Mouse (Mus musculus): ENCODE results near the gene Lrch1. TPM values are rescaled to one million over a fixed set of nuclear protein-coding genes. Genes with fewer than 3 reads are reported as not detected.

Lrch1 gene
- total RNA-seq, 1 experiment = 3.3 TPM

DNA sequence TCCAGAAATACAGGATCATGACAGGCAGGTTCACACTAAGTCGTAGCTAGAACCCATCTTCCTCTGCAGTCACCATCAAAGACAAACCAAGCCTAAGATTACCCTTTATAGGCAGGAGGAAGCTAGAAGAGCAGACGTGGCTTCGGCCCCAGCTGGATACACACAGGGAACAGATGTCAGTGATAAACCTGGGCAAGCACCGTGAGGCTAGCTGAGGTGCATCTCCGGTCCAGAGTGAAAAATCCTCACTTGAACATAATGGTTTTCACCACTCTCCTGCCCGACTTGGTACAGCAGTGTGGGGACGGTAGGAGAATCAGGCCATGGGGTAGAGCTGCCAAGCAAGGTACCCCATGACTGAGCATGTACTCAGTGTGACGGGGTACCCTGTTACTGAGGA lies 38.7 kb downstream of the Lrch1 start:
- no peak overlapping the region for H3K4me3 ChIP-seq (ENCODE audit: insufficient read depth in 1 of 2, low read depth in 1 of 2, low read length in 2 of 2, poor library complexity in 1 of 2, severe bottlenecking in 1 of 2)
- H3K9ac ChIP-seq (ENCODE audit: insufficient read depth, low read depth, low read length, poor library complexity, severe bottlenecking) = no peak overlapping the region
- H3K9me3 ChIP-seq (ENCODE audit: control insufficient read depth, insufficient read depth, low read depth, low read length) = no peaks in the 10 kb centered on the region
- H3K36me3 ChIP-seq (ENCODE audit: control insufficient read depth, insufficient read depth, low read length, poor library complexity, severe bottlenecking) = no peaks in the 10 kb centered on the region; the same call in 1 of the 2 replicates
- H3K27ac ChIP-seq (ENCODE audit: insufficient read depth, low read depth, low read length, poor library complexity, severe bottlenecking) = no peak overlapping the region
- in situ Hi-C loops (cut with MboI; ENCODE audit: low sequenced_read_pairs in 2 of 2, unreplicated experiment in 2 of 2) = no loop called here
- no peak for DNase-seq (ENCODE audit: low read depth, low spot score)
- no peak for TF ChIP-seq CHD2 (IDR thresholded peaks at IDR 0.05; ENCODE audit: low read depth, low read length)
- no peak for TF ChIP-seq ZC3H11A (IDR thresholded peaks at IDR 0.05; ENCODE audit: borderline replicate concordance, low read depth, low read length)
- no peak for TF ChIP-seq HCFC1 (IDR thresholded peaks at IDR 0.05; ENCODE audit: borderline replicate concordance, insufficient read depth, low read length)
- TF ChIP-seq ZNF384 (IDR thresholded peaks at IDR 0.05; ENCODE audit: low read depth, low read length) = no peak
- no peak for TF ChIP-seq MAFK (IDR thresholded peaks at IDR 0.05; ENCODE audit: insufficient read depth, low read depth, low read length)
- peaks cover 1 to 6% of the 10 kb centered on the region in 2 experiments for H3K4me1 ChIP-seq (ENCODE audit: control insufficient read depth in 2 of 2, insufficient read depth in 2 of 2, low read length in 2 of 2, poor library complexity in 1 of 2)

DNA sequence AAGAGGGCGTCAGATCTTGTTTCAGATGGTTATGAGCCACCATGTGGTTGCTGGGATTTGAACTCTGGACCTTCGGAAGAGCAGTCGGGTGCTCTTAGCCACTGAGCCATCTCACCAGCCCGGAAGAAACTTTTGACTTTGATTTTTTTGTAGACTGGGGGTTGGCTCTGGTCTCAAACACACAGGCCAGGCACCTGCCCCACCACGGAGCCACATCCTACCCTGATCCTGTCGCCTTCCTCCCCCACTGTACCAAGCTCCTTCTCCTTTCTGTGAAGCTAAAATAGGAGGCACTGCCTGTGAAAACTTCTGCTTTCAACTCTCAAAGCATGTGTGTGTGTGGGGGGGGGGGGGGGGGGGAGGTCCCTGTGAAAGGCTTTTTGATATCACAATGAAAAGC lies 39.4 kb downstream of the Lrch1 start:
- no peak overlapping the region for H3K9ac ChIP-seq (ENCODE audit: insufficient read depth, low read depth, low read length, poor library complexity, severe bottlenecking)
- no peaks in the 10 kb centered on the region for H3K9me3 ChIP-seq (ENCODE audit: control insufficient read depth, insufficient read depth, low read depth, low read length)
- no peak overlapping the region for H3K27ac ChIP-seq (ENCODE audit: insufficient read depth, low read depth, low read length, poor library complexity, severe bottlenecking)
- peaks cover 0 to 3% of the 10 kb centered on the region in 2 experiments; a peak in 3 of 4 replicates for H3K4me1 ChIP-seq (ENCODE audit: control insufficient read depth in 2 of 2, insufficient read depth in 2 of 2, low read length in 2 of 2, poor library complexity in 1 of 2)
- in situ Hi-C loops (cut with MboI; ENCODE audit: low sequenced_read_pairs in 2 of 2, unreplicated experiment in 2 of 2) = no loop called here
- no peaks in the 10 kb centered on the region; the same call in 1 of the 2 replicates for H3K36me3 ChIP-seq (ENCODE audit: control insufficient read depth, insufficient read depth, low read length, poor library complexity, severe bottlenecking)
- no peak for DNase-seq (ENCODE audit: low read depth, low spot score)
- TF ChIP-seq CHD2 (IDR thresholded peaks at IDR 0.05; ENCODE audit: low read depth, low read length) (no peak), ZC3H11A (IDR thresholded peaks at IDR 0.05; ENCODE audit: borderline replicate concordance, low read depth, low read length) (no peak), HCFC1 (IDR thresholded peaks at IDR 0.05; ENCODE audit: borderline replicate concordance, insufficient read depth, low read length) (no peak), MAFK (IDR thresholded peaks at IDR 0.05; ENCODE audit: insufficient read depth, low read depth, low read length) (no peak), ZNF384 (IDR thresholded peaks at IDR 0.05; ENCODE audit: low read depth, low read length) (no peak)
- no peak overlapping the region for H3K4me3 ChIP-seq (ENCODE audit: insufficient read depth in 1 of 2, low read depth in 1 of 2, low read length in 2 of 2, poor library complexity in 1 of 2, severe bottlenecking in 1 of 2)

DNA sequence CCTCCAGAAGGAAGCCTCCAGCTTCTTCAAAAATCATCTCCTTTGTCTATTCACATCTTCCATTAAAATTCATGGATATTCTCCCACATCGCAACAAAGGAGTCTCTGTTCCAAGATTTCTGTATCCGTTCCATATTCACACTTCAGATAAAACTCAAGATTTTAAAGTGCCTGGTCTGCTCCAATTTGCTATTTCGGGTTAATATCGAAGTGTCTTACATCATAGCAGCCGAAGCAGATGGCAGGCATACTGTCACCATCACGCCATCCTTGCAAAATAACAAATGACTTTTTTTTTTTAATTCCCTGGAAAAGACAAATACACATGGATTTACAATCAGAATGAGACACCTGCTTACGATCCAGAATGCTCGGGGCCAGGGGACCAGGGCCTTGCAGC lies 40.0 kb downstream of the Lrch1 start:
- Histone ChIP-seq H3K9ac (ENCODE audit: insufficient read depth, low read depth, low read length, poor library complexity, severe bottlenecking) (no peak overlapping the region), H3K4me3 (ENCODE audit: insufficient read depth in 1 of 2, low read depth in 1 of 2, low read length in 2 of 2, poor library complexity in 1 of 2, severe bottlenecking in 1 of 2) (no peak overlapping the region), H3K4me1 (ENCODE audit: control insufficient read depth in 2 of 2, insufficient read depth in 2 of 2, low read length in 2 of 2, poor library complexity in 1 of 2) (peaks cover 0 to 6% of the 10 kb centered on the region in 2 experiments; a peak in 2 of 4 replicates), H3K36me3 (ENCODE audit: control insufficient read depth, insufficient read depth, low read length, poor library complexity, severe bottlenecking) (no peaks in the 10 kb centered on the region; the same call in 1 of the 2 replicates), H3K9me3 (ENCODE audit: control insufficient read depth, insufficient read depth, low read depth, low read length) (no peaks in the 10 kb centered on the region), H3K27ac (ENCODE audit: insufficient read depth, low read depth, low read length, poor library complexity, severe bottlenecking) (no peak overlapping the region)
- no peak for DNase-seq (ENCODE audit: low read depth, low spot score)
- in situ Hi-C loops (cut with MboI; ENCODE audit: low sequenced_read_pairs in 2 of 2, unreplicated experiment in 2 of 2) = no loop called here
- TF ChIP-seq HCFC1 (IDR thresholded peaks at IDR 0.05; ENCODE audit: borderline replicate concordance, insufficient read depth, low read length) (no peak), CHD2 (IDR thresholded peaks at IDR 0.05; ENCODE audit: low read depth, low read length) (no peak), MAFK (IDR thresholded peaks at IDR 0.05; ENCODE audit: insufficient read depth, low read depth, low read length) (no peak), ZC3H11A (IDR thresholded peaks at IDR 0.05; ENCODE audit: borderline replicate concordance, low read depth, low read length) (no peak), ZNF384 (IDR thresholded peaks at IDR 0.05; ENCODE audit: low read depth, low read length) (no peak)

DNA sequence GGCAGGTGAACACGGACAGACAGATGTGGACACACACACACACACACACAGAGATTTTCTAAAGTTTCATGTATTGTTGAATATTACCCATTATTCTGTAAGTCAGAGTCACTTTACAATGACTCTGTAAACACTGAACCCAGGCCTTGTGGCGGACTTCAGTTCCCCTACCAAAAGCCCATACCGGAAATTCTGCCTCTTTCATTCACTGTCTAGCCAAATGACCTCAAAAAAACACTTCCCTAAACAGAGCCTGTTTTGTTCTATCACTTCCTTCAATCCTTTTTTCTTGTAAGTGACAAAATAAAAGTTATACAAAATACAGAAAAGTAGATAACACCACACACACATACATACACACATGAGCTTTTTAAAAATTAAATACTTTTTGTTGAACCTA lies 41.7 kb downstream of the Lrch1 start:
- Histone ChIP-seq H3K36me3 (ENCODE audit: control insufficient read depth, insufficient read depth, low read length, poor library complexity, severe bottlenecking) (no peaks in the 10 kb centered on the region), H3K4me1 (ENCODE audit: control insufficient read depth in 2 of 2, insufficient read depth in 2 of 2, low read length in 2 of 2, poor library complexity in 1 of 2) (peaks cover 0 to 6% of the 10 kb centered on the region in 2 experiments; a peak in 2 of 4 replicates), H3K4me3 (ENCODE audit: insufficient read depth in 1 of 2, low read depth in 1 of 2, low read length in 2 of 2, poor library complexity in 1 of 2, severe bottlenecking in 1 of 2) (no peak overlapping the region), H3K9me3 (ENCODE audit: control insufficient read depth, insufficient read depth, low read depth, low read length) (no peaks in the 10 kb centered on the region), H3K27ac (ENCODE audit: insufficient read depth, low read depth, low read length, poor library complexity, severe bottlenecking) (no peak overlapping the region), H3K9ac (ENCODE audit: insufficient read depth, low read depth, low read length, poor library complexity, severe bottlenecking) (no peak overlapping the region)
- DNase-seq (ENCODE audit: low read depth, low spot score) = no peak
- no peak for TF ChIP-seq ZC3H11A (IDR thresholded peaks at IDR 0.05; ENCODE audit: borderline replicate concordance, low read depth, low read length)
- no peak for TF ChIP-seq CHD2 (IDR thresholded peaks at IDR 0.05; ENCODE audit: low read depth, low read length)
- no peak for TF ChIP-seq MAFK (IDR thresholded peaks at IDR 0.05; ENCODE audit: insufficient read depth, low read depth, low read length)
- TF ChIP-seq ZNF384 (IDR thresholded peaks at IDR 0.05; ENCODE audit: low read depth, low read length) = no peak
- TF ChIP-seq HCFC1 (IDR thresholded peaks at IDR 0.05; ENCODE audit: borderline replicate concordance, insufficient read depth, low read length) = no peak
- in situ Hi-C loops (cut with MboI; ENCODE audit: low sequenced_read_pairs in 2 of 2, unreplicated experiment in 2 of 2) = no loop called here

DNA sequence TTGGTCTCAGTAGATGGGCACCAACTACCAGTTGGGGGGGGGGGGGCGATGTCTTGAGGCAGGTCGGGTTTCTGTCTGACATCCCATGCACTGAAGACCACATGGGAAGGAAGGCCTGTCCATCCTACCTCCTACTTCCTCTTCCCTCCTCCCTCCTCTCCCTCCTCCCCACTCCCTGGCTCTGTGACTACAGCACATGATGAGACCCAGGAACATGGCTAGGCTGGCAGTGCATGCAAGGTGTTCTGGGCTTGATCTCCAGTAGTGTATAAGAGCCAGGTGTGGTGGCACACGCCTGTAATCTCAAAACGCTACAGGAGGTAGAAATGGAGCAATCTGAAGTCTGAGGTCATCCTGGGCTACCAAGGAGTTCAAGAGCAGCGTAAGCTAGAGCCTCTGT lies 43.2 kb downstream of the Lrch1 start:
- H3K27ac ChIP-seq (ENCODE audit: insufficient read depth, low read depth, low read length, poor library complexity, severe bottlenecking) = no peak overlapping the region
- in situ Hi-C loops (cut with MboI; ENCODE audit: low sequenced_read_pairs in 2 of 2, unreplicated experiment in 2 of 2) = no loop called here

More for the DNA sequence above, 43.2 kb downstream of the Lrch1 start:
- DNase-seq (ENCODE audit: low read depth, low spot score) = no peak
- TF ChIP-seq ZC3H11A (IDR thresholded peaks at IDR 0.05; ENCODE audit: borderline replicate concordance, low read depth, low read length) (no peak), ZNF384 (IDR thresholded peaks at IDR 0.05; ENCODE audit: low read depth, low read length) (no peak), HCFC1 (IDR thresholded peaks at IDR 0.05; ENCODE audit: borderline replicate concordance, insufficient read depth, low read length) (no peak), CHD2 (IDR thresholded peaks at IDR 0.05; ENCODE audit: low read depth, low read length) (no peak), MAFK (IDR thresholded peaks at IDR 0.05; ENCODE audit: insufficient read depth, low read depth, low read length) (no peak)
- Histone ChIP-seq H3K9ac (ENCODE audit: insufficient read depth, low read depth, low read length, poor library complexity, severe bottlenecking) (no peak overlapping the region), H3K4me1 (ENCODE audit: control insufficient read depth in 2 of 2, insufficient read depth in 2 of 2, low read length in 2 of 2, poor library complexity in 1 of 2) (peaks cover 0 to 3% of the 10 kb centered on the region in 2 experiments; a peak in 1 of 4 replicates), H3K36me3 (ENCODE audit: control insufficient read depth, insufficient read depth, low read length, poor library complexity, severe bottlenecking) (no peaks in the 10 kb centered on the region), H3K9me3 (ENCODE audit: control insufficient read depth, insufficient read depth, low read depth, low read length) (no peaks in the 10 kb centered on the region), H3K4me3 (ENCODE audit: insufficient read depth in 1 of 2, low read depth in 1 of 2, low read length in 2 of 2, poor library complexity in 1 of 2, severe bottlenecking in 1 of 2) (no peak overlapping the region)

All from ES-E14 (cell line).